Mouse (Mus musculus) bone marrow macrophage, adult 2 months (primary cell): Measurements from ENCODE around the gene Ankrd61.

Source experiments
- CTCF ChIP-seq: IDR thresholded peaks from 2 replicates; pipeline ENCODE4 v1.5.1; 2012; ENCODE audit warnings: low read depth, mild to moderate bottlenecking, low read length, moderate library complexity
- POLR2A ChIP-seq: IDR thresholded peaks from 2 replicates; pipeline ENCODE4 v1.6.1; 2012; ENCODE audit warnings: mild to moderate bottlenecking, low read depth, low read length, borderline replicate concordance

DNA sequence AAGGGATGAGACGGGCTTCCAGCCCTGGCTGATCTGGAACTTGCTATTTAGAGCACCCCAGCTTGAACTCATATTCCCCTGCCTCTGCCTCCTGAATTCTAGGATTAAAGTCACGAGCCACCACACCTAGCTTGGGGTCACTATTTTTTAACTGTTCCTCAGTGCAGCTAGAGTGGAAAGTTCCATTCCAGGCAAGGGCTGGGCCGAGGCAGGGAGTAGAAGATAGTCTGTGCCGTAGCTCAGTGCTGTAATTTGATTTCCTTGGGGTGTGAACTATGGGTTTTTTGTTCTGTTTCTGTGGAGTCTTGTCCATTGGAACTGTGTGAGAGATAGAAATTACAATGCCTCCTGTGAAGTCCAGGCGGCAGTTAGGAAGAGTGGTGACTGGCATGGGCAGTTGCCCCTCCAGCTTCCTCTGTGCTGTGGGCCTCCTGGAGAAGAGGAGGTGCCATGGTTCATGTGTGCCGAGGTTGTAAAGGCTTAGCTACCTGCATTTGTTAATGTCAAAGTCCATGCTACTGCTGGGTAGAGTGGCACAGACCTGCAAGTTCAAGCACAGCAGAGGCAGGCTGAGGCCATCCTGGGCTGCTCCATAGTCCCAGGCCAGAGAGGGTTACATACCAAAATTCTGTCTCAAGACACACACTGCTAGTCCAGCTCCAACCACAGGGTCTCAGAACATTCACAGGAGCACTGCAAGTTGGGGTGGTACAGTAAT, 34.5 kb upstream of the Ankrd61 start:
- TF ChIP-seq CTCF (no peak), POLR2A (no peak)
